Comparison of ENCODE assay signal across 34 mouse cellular contexts in the genomic region with DNA sequence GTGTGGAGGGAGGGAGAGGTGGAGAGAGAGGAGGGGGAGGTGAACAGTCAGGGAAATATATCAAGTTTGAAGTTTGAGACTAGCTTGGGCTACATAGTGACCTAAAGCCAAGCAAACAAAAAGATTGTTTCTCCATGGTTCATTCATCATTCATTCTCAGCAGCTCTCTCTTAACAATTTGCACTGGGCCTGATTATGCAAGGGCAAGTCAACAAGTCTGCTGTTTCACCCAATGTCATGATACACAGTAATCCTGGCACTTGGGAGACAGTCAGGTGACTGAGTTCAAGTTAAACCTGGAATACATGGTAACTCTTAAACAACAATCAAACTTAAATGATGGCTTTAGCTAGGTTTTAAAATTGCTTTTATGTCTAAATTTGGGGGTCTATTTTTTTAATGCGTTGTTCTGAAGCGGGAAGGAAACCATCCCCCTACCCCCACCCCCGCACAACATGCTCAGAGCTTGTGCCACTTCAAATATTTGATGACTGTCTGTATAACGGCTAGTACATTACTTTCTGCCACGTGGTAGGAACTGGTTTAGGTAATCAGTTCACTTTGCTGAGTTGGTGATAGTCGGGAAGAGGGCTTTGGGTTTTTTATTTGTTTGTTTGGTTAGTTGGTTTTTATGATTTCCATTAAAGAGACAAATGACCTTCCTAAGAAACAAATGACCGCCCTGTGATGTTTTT. TPM values are rescaled to one million over a fixed set of nuclear protein-coding genes. Genes with fewer than 3 reads are reported as not detected.
"Had no signal": no experiment of that assay in that cellular context is flagged by ENCODE, and none has a peak within 500 bp of the region (broad histone marks: within the 10 kb centered on the region; RNA-seq: fewer than 3 reads in every experiment).

No protein-coding gene starts in this region.

- DNase-seq: gastrocnemius, adult 2 months; gastrocnemius, postnatal 10 days; gastrocnemius, postnatal 25 days; heart, adult 18-20 months; heart, postnatal 10 days; heart, postnatal 4 days; kidney, adult 18-20 months; kidney, adult 8-10 months; kidney, postnatal 10 days; kidney, postnatal 25 days; kidney, postnatal 4 days; liver, embryonic 13.5 days had no signal

- H3K9me3 ChIP-seq: heart, embryonic 10.5 days; heart, embryonic 12.5 days; hindbrain, embryonic 10.5 days; hindbrain, embryonic 12.5 days; intestine, embryonic 15.5 days; limb, embryonic 10.5 days; limb, embryonic 12.5 days; liver, embryonic 13.5 days had no signal

- H3K9ac ChIP-seq: heart, embryonic 12.5 days; hindbrain, embryonic 12.5 days; hindbrain, embryonic 14.5 days; intestine, embryonic 15.5 days; limb, embryonic 12.5 days; liver, embryonic 13.5 days had no signal

- H3K4me1 ChIP-seq: heart, embryonic 10.5 days; heart, embryonic 12.5 days; hindbrain, embryonic 12.5 days; intestine, embryonic 15.5 days; limb, embryonic 10.5 days; limb, embryonic 12.5 days had no signal

- H3K27ac ChIP-seq: gastrocnemius, adult 2 months; heart, embryonic 10.5 days; hindbrain, embryonic 10.5 days; hindbrain, embryonic 12.5 days; hindbrain, embryonic 14.5 days; intestine, embryonic 15.5 days; layer of hippocampus, adult 2 months; left cerebral cortex, adult 2 months; limb, embryonic 10.5 days; limb, embryonic 12.5 days; liver, embryonic 13.5 days had no signal

- H3K27me3 ChIP-seq: heart, embryonic 12.5 days; hindbrain, embryonic 12.5 days; intestine, embryonic 15.5 days; limb, embryonic 12.5 days; liver, embryonic 13.5 days had no signal

- H3K4me2 ChIP-seq: heart, embryonic 12.5 days; hindbrain, embryonic 12.5 days; hindbrain, embryonic 14.5 days; intestine, embryonic 15.5 days; limb, embryonic 12.5 days; liver, embryonic 13.5 days had no signal

- ATAC-seq: hindbrain, embryonic 16.5 days; inflammation-experienced regulatory T-cells, adult 6 months; intestine, embryonic 15.5 days; intestine, postnatal 0 days had no signal

- H3K4me3 ChIP-seq: gastrocnemius, adult 2 months; heart, embryonic 10.5 days; heart, embryonic 12.5 days; hindbrain, embryonic 10.5 days; hindbrain, embryonic 12.5 days; intestine, embryonic 15.5 days; layer of hippocampus, adult 2 months; left cerebral cortex, adult 2 months; limb, embryonic 10.5 days; limb, embryonic 12.5 days; liver, embryonic 13.5 days had no signal

- H3K36me3 ChIP-seq: intestine, embryonic 15.5 days; liver, embryonic 13.5 days had no signal

RNA-seq across cellular contexts. Expression of a gene that starts 5.8 kb away (rescaled TPM):
- total RNA-seq: gastrocnemius, adult 2 months; gastrocnemius, postnatal 10 days; gastrocnemius, postnatal 25 days; gastrocnemius, postnatal 4 days; heart, adult 18-20 months; heart, adult 8-10 months; heart, postnatal 10 days; heart, postnatal 25 days; heart, postnatal 4 days; layer of hippocampus, adult 2 months; layer of hippocampus, postnatal 10 days; layer of hippocampus, postnatal 25 days; left cerebral cortex, adult 2 months; left cerebral cortex, postnatal 14 days had no signal
- polyA plus RNA-seq: heart, embryonic 10.5 days; heart, embryonic 14.5 days; hindbrain, embryonic 10.5 days; hindbrain, embryonic 12.5 days; hindbrain, embryonic 14.5 days; hindbrain, embryonic 16.5 days; inflammation-experienced regulatory T-cells, adult 6 months; intestine, postnatal 0 days; kidney, embryonic 14.5 days; kidney, embryonic 16.5 days; limb, embryonic 10.5 days had no signal
